Mouse (Mus musculus): ENCODE data around the gene Hectd4.

Hectd4 gene

DNA sequence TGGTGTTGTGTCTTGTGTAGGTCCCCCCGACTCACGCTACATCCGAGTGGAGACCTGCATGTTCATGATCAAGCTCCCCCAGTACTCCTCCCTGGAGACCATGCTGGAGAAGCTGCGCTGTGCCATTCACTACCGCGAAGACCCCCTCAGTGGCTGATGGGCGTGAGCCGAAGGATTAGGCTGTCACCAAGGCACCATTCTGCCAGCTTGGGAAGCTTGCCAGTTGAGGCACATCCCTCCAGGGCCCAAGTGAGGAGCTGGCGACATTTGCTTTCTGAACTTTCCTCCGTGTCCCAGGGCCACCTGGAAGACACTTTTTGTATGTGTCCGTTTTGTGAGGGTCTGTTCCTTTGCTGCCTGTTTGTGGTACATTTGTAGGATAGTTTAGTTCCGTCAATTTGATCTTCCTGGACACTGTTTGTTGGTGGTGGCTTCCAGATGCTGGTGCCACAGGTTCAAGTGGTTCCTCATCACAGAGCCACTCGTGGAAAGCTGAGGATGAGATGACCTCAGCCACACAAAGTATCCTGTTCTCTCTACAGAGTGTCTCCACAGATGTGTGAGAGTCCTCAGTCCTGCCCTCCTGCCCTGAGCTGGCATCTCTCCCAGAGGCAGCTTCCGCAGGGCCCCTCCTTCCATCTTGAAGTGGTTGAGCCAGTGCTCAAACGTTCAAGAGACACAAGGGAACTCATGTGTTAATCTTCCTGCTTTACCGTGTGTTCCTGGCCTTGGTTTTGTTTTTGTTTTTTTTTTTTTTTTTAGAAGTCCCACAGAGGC, 146.6 kb downstream of the Hectd4 start:
- DNase-seq: no peak

DNA sequence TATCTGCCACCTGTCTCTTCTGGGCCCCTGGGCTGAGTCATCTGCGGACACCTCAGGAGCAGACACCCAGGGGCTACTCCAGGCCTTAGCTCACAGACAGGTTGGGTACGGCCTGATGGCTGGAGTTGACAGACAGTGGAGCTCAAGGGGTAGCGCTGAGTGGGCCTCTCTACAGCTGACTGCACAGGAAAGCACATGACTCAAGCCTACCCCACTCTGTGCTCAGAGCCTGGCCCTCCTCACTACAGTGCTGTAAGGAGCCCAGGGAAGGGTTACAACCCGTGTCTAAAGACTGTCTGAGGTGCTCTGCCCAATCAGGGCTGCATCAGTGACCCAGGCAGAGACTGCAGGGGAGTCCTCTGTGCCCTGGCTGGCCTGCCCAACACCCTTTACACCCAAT, 147.2 kb downstream of the Hectd4 start:
- DNase-seq: no peak

DNA sequence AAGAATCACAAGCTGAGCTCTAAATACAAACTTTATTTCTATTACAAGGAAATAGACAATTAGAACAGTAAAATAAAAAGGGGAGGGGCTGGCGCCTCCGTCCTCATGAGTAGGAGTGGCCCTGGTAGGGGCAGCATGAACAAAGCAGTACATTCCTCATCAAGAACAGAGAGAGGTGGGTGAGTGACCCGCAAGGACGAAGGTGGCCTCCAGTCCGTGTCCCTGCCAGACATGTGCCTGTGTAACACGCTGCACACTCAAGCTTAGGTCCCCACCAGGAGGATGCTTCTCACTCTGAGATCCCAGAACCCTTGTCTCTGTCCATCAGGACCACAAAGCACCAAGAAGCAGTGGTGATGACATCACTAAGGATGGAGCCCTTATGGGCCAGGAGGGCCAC, 151.7 kb downstream of the Hectd4 start:
- DNase-seq: no peak

DNA sequence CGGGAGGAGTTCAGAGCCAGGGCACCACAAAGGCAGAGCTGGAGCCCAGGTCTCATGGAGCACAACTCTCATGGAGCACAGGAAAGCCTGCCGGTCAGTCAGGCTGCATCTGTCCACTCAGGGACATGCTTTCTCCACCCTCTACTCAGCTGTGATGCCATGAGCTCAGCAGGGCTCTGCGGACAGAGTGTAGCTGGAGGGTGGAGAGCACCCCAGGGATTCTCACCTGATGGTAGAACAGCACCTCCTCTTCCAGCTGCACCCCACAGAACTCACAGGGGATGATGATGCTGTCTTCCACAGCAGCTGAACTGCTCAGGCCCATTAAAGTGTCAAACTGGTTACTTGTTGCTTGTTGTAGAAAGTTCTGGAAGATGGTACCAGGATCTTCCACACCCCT, 154.8 kb downstream of the Hectd4 start:
- DNase-seq: no peak

DNA sequence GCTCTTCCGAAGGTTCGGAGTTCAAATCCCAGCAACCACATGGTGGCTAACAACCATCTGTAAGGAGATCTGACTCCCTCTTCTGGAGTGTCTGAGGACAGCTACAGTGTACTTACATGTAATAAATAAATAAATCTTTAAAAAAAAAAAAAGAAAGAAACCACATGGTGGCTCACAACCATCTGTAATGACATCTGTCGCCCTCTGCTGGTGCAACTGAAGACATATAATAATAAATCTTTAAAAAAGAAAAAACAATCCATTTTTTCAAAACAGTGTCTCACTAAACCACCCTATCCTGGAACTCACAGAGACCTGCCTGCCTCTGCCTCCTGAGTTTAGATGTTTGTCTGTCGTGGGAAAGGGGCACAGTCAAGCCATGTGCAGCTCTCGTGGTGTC, 157.0 kb downstream of the Hectd4 start:
- DNase-seq: peak; percentile 38

DNA sequence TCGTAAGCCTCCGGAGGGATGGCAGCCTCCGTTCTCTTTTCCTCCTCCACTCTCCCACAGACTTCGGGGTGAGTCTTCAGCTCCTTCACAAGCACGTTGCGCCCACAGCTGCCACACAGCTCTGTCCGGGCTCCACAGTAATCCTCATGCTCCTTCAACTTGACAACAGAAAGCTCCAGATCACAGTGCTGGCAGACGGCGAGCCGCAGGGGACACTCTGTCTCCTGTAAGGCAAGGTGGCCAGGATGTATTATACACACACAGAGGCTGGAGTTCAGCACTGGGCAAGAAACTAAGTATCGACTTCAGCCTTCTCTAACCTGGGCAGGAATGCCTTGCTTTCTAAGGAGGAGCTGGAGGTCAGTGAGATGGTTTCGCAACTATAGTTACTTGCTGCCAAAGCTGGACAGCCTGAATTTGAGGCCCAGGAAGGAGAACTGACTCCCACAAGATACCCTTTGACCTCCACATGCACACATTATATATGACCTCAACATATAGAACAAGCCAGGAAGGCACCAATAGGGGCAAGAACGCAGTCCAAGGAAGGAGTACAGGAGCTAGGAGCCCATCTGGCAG, 158.7 kb downstream of the Hectd4 start:
- no peak for DNase-seq

DNA sequence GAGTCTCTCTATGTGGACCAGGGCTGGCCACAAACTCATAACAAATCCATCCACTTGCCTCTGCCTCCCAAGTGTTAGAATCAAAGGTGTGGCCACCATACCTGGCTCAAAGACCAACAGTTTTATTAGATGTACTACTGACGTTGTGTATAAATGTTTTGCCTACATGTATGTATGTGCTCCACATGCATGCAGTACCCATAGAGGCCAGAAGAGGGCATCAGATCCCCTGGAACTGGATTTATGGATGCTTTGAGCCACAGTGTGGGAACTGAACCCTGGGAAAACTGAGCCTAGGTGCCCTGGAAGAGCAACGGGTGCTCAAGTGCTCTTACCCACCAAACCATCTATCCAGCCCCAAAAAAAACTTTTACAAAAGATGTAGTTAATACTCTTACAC, 160.7 kb downstream of the Hectd4 start:
- DNase-seq: no peak

DNA sequence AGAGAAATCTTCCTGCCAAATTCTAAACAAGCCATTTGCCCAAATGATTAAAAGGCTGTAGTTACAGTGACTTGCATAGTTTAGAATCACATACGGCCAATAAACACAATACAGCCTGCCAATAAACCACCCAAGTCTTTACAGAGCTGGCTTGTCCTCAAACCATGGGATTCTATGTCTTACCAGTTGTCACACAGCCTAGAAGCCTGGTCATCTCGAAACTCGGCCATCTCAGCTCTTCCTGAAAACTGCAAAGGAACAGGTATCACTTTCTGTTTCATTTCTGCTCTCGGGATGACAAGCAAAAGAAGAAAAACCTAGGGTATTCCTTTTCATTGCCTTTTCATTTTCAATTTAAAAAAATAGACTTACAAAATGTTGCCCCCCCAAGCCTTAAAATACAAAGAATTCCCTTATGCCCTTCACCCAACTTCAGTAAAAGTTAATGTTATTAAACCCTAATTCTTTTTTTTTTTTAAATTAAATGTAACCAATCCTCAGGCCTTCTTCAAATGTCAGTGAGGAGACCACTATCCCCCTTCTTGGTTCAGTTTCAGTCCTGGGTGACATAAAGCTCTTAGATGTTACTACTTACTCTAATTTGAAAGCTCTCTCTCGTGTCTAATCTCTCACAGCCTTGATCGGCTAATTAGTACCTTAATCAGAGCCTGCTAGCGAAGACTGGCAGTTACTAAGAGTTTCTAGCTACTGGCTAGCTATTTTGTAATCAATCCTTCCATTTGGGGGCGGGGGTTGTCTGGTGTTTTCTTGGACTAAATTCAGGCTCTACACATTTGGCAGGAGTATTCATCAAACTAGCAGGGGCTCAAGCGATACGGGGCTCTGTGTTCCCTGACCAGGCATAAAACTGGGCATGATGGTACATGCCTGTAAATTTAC, 164.1 kb downstream of the Hectd4 start:
- DNase-seq: no peak

DNA sequence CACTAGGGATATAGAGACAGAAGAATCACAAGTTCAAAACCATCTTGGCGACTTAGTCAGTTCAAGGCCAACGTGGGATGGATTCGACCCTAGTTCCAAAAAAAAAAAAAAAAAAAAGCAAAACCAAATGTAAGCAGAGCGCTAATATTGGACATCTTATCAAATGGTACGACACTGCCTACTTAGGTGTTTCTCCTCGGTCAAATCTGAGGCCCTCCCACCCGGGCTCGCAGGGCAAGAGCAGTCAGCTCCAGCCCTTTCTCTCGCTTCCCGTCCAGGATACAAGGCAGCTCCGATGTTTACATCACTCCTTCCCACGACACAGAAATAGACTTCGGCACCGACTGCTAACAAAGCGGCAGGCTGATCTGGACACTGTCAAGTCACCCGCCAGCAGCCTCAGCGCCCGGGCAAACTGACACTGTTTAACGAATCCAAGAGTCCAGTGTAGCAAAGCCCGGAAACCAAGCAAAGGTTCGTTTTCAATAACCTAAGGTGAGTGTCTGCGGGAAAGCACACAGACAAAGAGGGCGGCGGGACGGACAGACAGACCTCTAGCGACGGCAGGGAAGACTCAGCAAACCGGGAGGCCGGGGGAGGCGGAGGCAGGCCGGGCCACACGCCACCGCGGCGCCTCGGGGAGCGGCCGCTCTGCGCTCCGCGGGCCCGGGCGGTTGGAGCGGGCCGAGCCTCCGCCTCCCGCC, 164.9 kb downstream of the Hectd4 start:
- DNase-seq: peak; percentile 63

DNA sequence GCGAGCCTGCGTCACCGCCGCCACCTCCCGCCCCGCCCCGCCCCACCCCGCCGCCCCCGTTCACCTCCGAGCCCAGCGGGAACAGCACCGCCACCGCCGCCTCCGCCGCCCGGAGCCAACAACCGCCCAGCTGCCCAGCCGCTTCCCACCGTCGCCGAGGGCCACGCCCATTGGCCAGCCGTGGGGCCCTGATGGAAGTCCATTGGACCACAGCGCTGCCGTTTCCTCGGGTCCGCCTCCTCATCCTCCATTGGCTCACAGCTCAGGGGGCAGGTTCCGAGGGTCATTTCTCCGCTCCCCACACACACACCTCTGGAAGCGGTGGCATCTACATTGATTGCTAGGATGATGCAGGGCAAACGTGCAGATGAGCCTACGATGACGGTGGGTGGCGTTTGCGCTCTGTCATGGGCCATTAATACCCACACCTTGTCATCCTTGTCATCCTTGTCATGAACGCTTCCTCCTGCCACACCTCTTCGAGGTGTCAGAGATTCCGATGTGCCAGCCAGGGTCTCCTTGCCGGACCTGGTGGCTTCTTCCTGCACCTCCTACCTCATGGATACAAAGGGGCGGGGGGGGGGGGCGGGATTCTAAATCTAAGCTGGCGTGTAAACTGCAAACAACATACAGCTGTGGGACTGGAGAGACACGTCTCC, 165.6 kb downstream of the Hectd4 start, which contains the start of gene Trafd1:
Trafd1 (minus strand) TSS at position 172 of the 659 bp plus-strand sequence.
- peak; percentile 97 for DNase-seq

DNA sequence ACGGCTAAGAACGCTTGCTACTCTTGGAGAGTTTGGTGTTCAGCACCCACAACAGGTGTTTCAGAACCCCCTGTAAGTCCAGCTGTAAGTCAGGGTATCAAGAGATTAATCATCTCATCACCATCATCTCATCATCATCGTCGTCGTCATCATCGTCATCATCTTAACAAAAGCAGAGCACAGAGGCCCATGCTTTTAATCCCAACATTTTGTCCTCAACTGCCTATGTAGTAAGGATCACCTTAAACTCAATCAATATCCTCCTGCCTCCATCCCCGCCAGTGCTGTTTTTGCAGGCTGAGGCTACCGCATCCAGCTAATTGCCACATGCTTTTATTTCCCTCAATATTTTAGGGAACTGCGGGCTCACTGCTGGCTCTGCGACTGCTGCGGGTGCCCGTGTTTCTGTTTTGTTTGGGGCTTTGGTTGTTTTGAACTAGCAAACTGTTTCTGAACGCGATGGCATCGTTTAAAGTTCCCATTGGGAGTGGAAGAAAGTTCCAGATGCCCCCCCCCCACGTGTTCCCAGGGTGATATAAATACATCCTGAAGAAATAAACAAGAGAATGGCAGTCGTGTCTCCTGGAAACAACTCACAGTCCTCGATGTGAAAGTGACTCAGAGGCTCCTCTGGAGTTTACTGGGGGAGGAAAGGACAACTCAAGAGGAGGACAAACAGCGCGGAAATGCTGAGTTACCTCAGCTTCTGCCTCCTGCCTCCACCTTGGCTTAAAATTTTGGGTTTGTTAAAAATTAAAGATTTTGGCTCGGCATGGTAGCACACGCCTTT, 166.3 kb downstream of the Hectd4 start:
- no peak for DNase-seq

DNA sequence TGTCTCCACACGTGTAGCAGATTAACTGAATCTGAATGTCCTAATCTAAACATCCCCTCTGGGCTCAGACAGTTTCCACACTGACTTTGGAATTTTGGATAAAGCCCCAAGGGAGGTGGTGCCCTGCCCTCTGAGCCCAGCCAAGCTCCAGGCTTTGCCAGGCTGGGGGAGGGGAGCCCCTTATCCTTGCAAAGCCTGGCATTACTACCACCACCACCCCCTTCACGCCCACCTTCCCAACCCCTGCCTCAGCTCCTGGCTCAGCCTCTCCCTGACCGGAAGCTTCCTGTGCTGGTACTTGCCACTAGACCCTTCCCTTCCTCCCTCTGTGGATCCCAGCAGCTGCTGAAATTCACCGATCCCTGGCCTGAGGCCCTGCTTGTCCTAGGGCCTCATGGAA, 167.1 kb downstream of the Hectd4 start:
- no peak for DNase-seq

DNA sequence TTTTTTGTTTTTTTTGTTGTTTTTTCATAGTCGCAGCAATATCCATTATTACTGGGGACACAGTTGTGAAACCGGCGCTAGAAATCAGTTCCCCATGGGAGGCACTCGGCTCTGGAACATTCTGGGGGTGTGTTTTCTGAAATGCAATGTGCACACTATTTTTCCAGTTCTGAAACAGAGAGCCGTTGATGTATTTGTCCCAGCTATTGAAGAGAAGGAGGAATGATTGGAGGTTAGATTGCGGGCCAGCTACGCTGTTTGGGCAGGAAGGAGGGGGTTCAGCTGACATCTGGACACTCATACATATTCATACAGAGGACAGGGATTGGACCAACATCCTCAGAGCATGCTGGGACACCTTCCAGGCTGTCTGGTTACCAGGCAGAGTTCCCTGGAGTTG, 169.1 kb downstream of the Hectd4 start:
- no peak for DNase-seq

DNA sequence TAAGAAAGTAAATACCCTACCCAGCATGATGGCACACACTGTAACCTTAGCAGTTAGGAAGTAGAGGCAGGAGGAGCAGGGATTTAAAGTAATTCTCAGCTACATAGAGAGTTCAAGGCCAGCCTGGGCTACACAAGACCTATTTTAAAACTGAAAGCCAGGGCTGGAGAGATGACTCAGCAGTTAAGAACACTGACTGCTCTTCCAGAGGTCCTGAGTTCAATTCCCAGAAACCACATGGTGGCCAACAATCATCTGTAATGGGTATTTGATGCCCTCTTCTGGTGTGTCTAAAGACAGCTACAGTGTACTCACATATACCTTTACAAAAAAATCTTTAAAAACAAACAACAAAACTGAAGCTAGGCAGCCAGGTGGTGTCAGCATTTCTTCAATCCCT, 169.7 kb downstream of the Hectd4 start:
- no peak for DNase-seq

DNA sequence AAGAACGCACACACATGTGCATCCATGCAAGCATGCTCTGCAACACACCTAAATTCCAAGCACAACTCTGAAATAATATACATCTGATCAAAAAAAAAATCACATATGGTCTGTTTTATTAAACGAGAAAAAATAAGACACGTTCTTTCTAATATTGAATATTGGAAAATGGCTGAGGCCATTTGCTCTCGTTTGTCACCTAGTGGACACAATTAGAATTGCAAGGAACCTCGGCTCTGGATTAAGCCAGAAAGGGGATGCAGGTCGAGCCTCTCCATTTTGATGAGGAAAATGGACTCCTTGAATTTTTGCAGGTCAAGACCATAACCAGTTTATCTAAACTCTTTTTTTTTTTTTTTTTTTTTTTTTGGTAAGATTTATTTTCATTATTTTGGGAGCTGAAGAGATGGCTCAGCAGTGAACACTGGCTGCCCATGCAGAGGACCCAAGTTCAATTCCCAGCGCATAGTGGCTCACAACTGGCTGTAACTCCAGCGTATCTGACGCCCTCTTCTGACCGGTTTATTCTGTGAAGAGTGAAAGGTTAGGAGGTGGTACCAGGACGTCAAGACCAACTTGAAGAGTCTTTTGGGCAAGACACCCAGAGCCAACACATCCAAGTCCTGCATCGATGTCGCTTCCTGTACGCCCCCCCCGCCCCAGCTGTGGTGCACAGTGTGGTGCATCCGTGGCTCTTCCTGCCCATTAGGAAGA, 172.8 kb downstream of the Hectd4 start:
- peak; percentile 75 for DNase-seq

DNA sequence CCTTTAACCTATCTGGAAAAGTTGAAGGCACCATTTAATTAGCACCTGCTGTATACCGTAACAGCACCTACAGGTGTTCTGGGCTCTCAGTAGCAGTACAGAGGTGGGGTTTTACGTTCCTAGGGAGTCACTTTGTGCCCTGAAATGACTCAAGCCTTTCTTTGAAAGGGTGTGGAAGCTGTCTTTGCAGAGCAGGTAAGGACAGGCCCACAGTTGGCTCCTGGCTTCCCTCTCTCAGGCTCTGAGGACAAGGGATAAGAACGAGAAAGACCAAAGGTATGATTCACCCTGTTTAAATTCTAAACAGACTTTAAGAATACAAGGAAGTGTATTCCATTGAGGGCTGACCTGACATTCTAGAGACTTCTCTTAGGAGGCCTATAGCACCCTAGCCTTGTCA, 173.4 kb downstream of the Hectd4 start:
- no peak for DNase-seq

DNA sequence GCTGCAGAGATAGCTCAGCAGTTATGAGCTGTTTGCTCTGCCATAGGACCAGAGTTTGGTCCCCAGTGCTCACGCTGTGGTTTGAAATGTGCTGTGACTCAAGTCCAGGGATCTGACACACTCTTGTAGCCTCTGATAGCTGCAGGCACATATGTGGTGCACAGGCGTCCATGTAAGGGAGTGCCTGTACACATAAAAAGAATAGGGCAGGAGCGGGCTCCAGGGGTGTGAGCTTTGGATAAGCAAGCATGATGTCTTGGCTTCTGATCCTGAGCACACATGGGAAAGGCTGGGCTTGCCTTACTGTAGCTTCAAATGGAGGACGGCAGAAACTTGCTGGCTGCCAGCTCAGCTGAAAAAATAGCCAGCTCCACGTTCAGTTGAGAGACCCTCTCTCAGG, 175.6 kb downstream of the Hectd4 start:
- no peak for DNase-seq

DNA sequence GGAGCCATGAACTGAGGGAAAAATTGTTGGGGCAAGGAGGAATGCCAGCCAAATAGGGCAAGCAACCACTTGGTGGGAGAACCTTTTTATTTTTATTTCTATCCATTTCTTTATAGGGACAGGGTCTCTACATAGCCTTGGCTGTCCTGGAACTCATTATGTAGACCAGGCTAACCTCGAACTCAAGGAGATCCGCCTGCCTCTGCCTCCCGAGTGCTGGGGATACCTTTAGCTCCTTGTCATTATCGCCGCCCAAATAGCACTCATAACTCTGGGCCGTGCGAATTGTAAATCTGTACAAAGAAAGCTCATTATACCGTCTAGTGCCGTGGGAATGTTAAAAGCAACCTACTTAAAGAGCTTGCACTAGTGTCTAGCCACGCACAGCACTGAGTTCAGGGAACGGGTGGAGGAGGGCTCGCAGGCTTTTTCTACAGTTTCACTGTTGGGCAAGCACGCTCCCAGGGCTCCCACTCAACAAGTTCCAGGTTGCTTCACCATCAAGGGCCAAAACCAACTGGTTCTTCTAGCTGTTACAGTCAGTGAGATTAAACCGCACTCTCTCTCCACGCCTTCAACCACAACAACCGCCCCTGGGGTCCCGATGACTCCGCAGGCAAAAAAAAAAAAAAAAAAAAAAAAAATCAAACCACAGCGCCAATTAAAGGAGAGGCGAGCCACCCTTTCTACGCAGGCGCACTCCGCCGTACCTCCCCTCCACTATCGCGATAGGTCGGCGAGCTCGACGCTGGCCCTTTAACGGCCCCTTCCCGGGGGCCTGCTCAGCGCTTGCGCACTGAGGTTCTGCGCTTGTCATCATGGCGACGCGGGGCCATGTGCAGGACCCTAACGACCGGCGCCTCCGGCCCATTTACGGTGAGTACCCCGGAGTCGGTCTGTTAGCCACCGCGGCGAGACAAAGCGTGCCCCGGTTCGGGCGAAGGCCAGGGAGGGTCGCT, 177.4 kb downstream of the Hectd4 start, which contains the start of gene Naa25:
Naa25 (plus strand) TSS at position 750 of the 959 bp plus-strand sequence.
- DNase-seq: peak; percentile 99

DNA sequence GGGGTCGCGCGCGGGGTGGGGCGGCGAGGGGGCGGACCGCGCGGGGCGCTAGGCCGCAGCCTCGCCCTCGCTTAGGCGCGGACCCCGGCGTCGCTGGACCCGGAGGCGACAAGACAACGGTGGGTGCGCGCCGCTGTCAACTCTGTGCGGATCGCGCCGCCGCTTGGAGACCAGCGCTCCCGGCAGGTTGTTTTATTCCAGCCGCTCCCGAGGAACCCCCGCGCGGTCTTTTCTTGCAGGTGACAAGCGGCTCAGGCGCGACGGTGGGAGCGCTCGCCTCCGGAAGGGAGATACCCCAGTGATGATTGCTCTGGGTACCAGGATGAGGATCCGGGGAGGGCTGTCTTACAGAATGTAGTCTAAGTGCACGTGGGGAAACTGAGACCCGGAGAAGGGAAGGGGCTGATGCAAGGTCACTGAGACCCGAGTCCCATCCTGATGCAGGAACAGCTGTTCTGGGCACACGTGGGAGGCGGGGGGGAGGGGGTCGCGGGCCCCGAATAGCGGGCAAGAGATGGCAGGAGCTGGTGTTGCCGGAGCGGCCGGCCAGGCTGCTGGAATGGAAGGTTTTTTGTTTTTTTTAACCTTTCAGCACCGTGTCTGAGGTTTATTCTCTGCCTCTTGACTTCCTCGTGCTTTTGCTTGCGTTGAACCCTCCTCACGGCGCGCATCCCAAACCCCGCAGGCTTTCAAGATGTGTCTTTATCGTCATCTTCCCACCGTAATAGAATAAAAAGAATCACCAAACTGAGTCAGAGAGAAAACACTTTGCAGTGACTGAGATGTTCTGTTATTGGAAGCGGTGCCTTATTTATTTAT, 178.3 kb downstream of the Hectd4 start:
- DNase-seq: peak; percentile 68

All from embryo, embryonic 11 days (tissue).